Comparison of ENCODE assay signal across 8 mouse cellular contexts in the genomic region with DNA sequence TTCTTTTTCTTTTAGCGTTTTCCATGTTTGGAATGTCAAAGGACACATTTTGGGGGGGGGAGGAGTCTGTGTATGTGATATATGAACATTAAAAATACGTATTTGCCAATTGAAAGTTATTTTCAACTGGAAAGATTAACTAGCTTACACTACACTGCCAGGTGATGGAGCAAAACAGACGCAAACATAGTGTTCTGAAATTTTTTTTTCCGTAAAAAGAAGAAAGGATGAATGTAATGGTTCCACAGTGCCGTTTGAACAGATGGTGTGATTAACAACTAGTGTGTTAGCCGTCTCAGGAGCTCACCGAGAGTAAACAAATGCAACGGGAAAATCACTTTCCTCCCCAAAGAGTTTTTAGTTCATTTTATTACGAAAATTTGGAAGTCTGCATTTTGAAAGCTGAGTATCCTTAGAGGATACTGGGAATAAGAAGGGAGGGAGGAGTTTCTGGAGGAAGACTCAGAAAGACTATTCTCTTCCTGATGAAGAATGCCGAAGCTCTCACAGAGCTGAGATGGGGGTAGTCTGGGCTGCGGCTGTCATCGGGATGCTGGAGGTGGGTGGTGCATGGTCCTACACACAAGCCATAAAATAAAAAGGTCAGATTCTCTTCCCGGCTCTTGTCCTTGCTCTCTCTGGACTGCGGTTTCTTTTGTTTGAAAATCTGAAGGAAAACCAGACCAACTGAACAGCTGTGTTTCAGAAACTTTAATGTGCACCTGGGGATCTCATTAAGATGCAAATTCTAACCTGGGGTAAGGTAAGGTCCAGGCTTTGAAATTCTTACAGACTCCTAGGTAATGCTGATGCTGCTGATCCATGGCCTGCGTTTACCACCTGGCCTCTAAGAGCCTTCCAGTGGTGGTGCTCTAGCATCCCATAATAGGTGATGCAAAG.
DNase-seq lines count a peak whose midpoint lies in the region; ATAC-seq and TF ChIP-seq lines count a peak whose summit lies in the region.

No protein-coding gene starts in this region.

- H3K4me2 ChIP-seq in lung, embryonic 14.5 days = peak overlapping the region; percentile 68
- peak overlapping the region; percentile 33 for H3K4me2 ChIP-seq in embryonic facial prominence, embryonic 11.5 days (ENCODE audit: low read depth, low read length)
- peak overlapping the region; percentile 81 for H3K4me2 ChIP-seq in hindbrain, postnatal 0 days (ENCODE audit: low read depth, low read length)
- peak overlapping the region; percentile 65 for H3K4me2 ChIP-seq in midbrain, embryonic 15.5 days

- H3K27me3 ChIP-seq in lung, embryonic 14.5 days (ENCODE audit: insufficient read depth, low read length) = no peaks in the 10 kb centered on the region
- no peaks in the 10 kb centered on the region for H3K27me3 ChIP-seq in embryonic facial prominence, embryonic 11.5 days (ENCODE audit: control insufficient read depth, insufficient read depth, low read length)
- no peaks in the 10 kb centered on the region for H3K27me3 ChIP-seq in hindbrain, postnatal 0 days (ENCODE audit: insufficient read depth, low read length)
- H3K27me3 ChIP-seq in midbrain, embryonic 15.5 days (replicated peaks) = no peaks in the 10 kb centered on the region

- H3K36me3 ChIP-seq in lung, embryonic 14.5 days (ENCODE audit: insufficient read depth) = no peaks in the 10 kb centered on the region
- H3K36me3 ChIP-seq in embryonic facial prominence, embryonic 11.5 days (replicated peaks; ENCODE audit: control insufficient read depth, insufficient read depth, low read depth, low read length) = no peaks in the 10 kb centered on the region
- H3K36me3 ChIP-seq in hindbrain, postnatal 0 days (ENCODE audit: insufficient read depth, low read length) = no peaks in the 10 kb centered on the region
- no peaks in the 10 kb centered on the region for H3K36me3 ChIP-seq in midbrain, embryonic 15.5 days (replicated peaks)

- TF ChIP-seq CTCF in lung, embryonic 14.5 days (IDR thresholded peaks at IDR 0.05; ENCODE audit: low read depth) = no peak
- TF ChIP-seq CTCF in hindbrain, postnatal 0 days (IDR thresholded peaks at IDR 0.05; ENCODE audit: low read depth) = no peak

- DNase-seq in lung, embryonic 14.5 days = no peak
- no peak for DNase-seq in lung, postnatal 14 days
- no peak for DNase-seq in embryonic facial prominence, embryonic 11.5 days (ENCODE audit: low spot score)
- DNase-seq in hindbrain, postnatal 0 days (ENCODE audit: low spot score) = peak; percentile 33
- no peak for DNase-seq in layer of hippocampus, adult 11-12 months (ENCODE audit: low spot score)
- no peak for DNase-seq in spleen, adult 12 weeks (ENCODE audit: low spot score)

- no peak overlapping the region for H3K27ac ChIP-seq in lung, embryonic 14.5 days (ENCODE audit: low read depth)
- no peak overlapping the region for H3K27ac ChIP-seq in embryonic facial prominence, embryonic 11.5 days (replicated peaks; ENCODE audit: low read depth, low read length)
- no peak overlapping the region for H3K27ac ChIP-seq in hindbrain, postnatal 0 days
- 0 out of 2 replicates have a peak overlapping the region, but pooled peaks have one; percentile 42 for H3K27ac ChIP-seq in midbrain, embryonic 15.5 days

- H3K4me1 ChIP-seq in lung, embryonic 14.5 days (ENCODE audit: insufficient read depth) = peaks cover 7% of the 10 kb centered on the region; the same call in 1 of the 2 replicates
- no peaks in the 10 kb centered on the region for H3K4me1 ChIP-seq in embryonic facial prominence, embryonic 11.5 days (ENCODE audit: control insufficient read depth, insufficient read depth, low read length)
- no peaks in the 10 kb centered on the region for H3K4me1 ChIP-seq in hindbrain, postnatal 0 days (ENCODE audit: insufficient read depth, low read length)
- peaks cover 16% of the 10 kb centered on the region; the same call in 1 of the 2 replicates for H3K4me1 ChIP-seq in midbrain, embryonic 15.5 days

- H3K9ac ChIP-seq in lung, embryonic 14.5 days = peak overlapping the region; percentile 33; the same call in 1 of the 2 replicates
- H3K9ac ChIP-seq in embryonic facial prominence, embryonic 11.5 days (replicated peaks; ENCODE audit: low read length) = no peak overlapping the region
- peak overlapping the region; percentile 47 for H3K9ac ChIP-seq in hindbrain, postnatal 0 days (replicated peaks; ENCODE audit: low read length)
- H3K9ac ChIP-seq in midbrain, embryonic 15.5 days = peak overlapping the region; percentile 27

- WGBS in lung, embryonic 14.5 days = 8% methylated on average over 15 of the region's 15 CpGs
- WGBS in embryonic facial prominence, embryonic 11.5 days = 7% methylated on average over 15 of the region's 15 CpGs
- 7% methylated on average over 15 of the region's 15 CpGs for WGBS in hindbrain, postnatal 0 days
- WGBS in midbrain, embryonic 15.5 days = 6% methylated on average over 15 of the region's 15 CpGs

- ATAC-seq in lung, embryonic 14.5 days (ENCODE audit: insufficient read depth) = no peak
- ATAC-seq in embryonic facial prominence, embryonic 11.5 days (replicated peaks; ENCODE audit: insufficient number of reproducible peaks, low FRiP score, low TSS enrichment, low read depth) = peak; percentile 44; the same call in 1 of the 2 replicates
- ATAC-seq in hindbrain, postnatal 0 days = peak; percentile 38
- peak; percentile 73 for ATAC-seq in midbrain, embryonic 15.5 days (replicated peaks)
- no peak for ATAC-seq in erythroid progenitor cell, adult 5-6 weeks (replicated peaks; ENCODE audit: low FRiP score, poor library complexity, severe bottlenecking)

- no peaks in the 10 kb centered on the region for H3K9me3 ChIP-seq in lung, embryonic 14.5 days (ENCODE audit: low read depth, low read length)
- H3K9me3 ChIP-seq in embryonic facial prominence, embryonic 11.5 days (replicated peaks; ENCODE audit: control insufficient read depth, low read length) = no peaks in the 10 kb centered on the region
- H3K9me3 ChIP-seq in hindbrain, postnatal 0 days (ENCODE audit: low read length) = no peaks in the 10 kb centered on the region
- H3K9me3 ChIP-seq in midbrain, embryonic 15.5 days = no peaks in the 10 kb centered on the region

- peak overlapping the region; percentile 35 for H3K4me3 ChIP-seq in lung, embryonic 14.5 days (ENCODE audit: low read depth, low read length)
- H3K4me3 ChIP-seq in embryonic facial prominence, embryonic 11.5 days (ENCODE audit: low read depth, low read length) = peak overlapping the region; percentile 7; the same call in 1 of the 2 replicates
- peak overlapping the region; percentile 39 for H3K4me3 ChIP-seq in hindbrain, postnatal 0 days (ENCODE audit: low read length)
- peak overlapping the region; percentile 41 for H3K4me3 ChIP-seq in midbrain, embryonic 15.5 days

Comparison
In these comparisons a context has a peak if more than half of its experiments do, and no peak if none do; other contexts are left out.
1. ATAC-seq: peak in embryonic facial prominence, embryonic 11.5 days (single experiment), hindbrain, postnatal 0 days (single experiment) and midbrain, embryonic 15.5 days (single experiment); none in lung, embryonic 14.5 days (single experiment) and erythroid progenitor cell, adult 5-6 weeks (single experiment).
2. Peak in every context shown above with its lines, with median percentiles within 50 percentile points of each other: H3K4me2 ChIP-seq and H3K4me3 ChIP-seq.